Mouse (Mus musculus): ENCODE measurements around the gene Msh5.
"Not testable (repeated sequence)": the region's sequence is repeated elsewhere in the genome, so short reads cannot be mapped to it uniquely, and the experiment has no call there.

The Msh5 gene

DNA sequence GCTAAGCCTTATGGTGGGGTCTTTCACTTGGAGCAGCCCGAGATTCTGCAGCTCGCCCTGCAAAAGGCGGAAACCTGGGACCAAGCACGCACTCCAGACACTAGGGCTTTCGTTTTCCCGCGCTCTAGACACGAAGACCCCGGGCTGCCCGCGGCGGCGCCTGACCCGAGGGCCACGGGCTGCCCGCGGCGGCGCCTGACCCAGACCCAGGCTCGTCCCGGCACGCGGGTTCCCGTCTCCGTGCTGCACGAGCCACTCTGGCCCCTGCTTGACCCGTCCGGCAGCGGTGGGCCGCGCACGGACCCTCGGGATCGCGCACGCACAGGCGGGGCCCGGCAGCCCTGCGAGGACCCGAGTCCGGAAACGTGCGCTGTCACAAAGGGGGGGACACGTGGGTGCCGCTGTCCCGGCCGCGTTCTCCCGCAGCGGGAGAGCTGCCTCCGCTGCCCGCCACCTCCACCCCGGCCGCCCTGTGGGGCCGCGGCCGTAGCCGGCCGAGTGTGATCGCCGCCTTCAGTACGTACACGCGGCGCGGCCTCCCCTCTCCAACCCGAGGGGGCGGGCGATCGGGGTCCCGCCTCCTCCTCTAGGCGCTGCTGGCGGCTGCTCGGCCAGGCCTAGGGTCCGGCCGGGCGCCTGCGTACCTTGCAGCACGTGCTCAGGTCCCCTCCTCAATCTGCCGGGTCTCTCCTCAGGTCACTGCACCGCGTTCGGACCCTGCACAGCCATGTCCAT lies 45.7 kb downstream of the Msh5 start, which contains the start of gene Vars:
Vars (plus strand) TSS at position 271 of the 735 bp plus-strand sequence.
- DNase-seq: peak; percentile 83

DNA sequence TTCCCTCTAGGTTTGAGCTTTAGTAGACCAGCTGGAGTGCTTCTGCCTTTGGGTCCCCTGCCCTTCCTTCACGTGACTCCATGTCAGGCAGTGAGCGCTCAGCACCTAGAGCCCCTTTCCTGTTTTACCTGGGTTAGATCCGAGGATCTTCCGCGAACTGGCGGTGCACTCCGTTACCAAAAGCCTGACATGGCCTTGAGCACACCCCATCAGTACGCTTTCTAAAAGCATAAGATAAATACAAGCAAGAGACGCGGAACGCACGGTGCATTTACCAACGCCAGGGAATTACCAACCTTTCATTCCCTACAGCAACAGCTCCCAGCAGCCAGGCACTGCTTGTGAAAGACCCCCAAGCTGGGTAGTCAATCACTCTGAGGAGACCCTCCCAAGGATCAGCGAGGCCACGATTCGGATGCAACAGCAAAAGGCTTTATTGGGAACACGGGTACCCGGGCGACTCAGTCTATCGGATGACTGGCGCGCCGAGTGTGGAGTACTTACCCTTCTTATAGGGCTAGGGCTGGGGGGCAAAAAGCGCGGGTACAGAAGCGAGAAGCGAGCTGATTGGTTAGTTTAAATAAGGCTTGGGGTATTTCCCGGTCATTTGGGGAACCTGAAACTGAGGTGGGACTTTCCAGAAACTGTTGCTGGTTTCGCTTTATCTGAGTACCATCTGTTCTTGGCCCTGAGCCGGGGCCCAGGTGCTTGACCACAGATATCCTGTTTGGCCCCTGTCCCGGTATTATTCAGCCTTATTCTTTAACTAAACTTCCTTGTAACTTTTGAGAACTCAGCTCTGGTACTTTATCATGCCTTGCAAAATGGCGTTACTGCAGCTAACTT lies 46.5 kb downstream of the Msh5 start:
- DNase-seq: not testable (repeated sequence)

DNA sequence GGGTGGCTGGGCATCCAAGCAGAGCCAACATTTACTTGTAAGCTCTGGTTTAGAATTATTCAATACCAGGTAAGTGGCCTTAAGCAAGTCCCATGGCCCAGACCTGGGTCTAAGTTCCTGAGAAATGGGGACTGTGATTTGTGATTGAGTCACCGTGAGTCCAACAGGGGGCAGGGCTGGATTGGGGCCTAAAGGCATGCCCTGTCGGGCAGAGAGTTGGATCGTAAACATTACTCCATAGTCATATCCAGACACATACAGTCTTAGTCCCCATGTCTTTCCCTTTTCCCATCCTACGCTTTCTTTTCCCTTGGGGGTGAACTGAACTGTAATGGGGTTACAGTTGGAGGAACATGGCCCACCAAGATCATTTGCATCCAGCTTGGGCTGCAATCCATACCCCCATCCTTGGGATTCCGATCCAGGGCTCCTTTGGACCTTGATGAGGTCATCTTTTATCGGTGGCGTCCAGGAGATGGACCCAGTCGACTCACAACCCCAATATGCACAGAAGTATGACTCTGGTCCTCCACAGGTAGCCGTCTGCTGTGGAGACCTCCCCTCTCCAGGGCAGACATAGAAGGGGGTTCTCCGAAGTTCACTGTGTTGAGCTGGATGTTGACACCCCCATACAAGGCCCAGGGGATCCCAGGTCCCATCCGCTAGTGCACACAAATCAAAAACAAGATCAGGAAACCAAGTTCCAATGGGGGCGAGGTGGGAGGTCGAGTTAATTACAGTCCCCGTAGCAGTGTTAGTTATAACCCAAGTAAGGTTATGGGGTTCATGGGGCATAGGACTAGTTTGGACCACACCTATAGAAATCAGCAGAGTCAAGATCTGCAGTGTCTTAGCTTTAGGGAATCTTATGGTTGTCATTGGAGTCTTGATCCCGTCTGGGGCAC lies 47.8 kb downstream of the Msh5 start:
- no peak for DNase-seq

DNA sequence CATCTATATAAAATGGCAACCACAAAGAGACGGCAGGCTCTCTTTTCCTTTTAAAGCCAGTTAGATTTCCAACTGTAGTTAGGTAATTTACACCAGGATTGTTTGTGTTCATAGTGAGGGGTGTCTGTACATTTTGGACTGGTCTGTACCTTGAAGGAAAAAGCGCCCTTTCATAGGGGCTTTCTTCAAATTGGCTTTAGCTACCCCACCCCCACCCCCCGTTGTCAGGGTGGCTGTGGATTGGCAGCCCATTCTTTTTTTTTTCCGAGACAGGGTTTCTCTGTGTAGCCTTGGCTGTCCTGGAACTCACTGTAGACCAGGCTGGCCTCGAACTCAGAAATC lies 49.4 kb downstream of the Msh5 start:
- DNase-seq: no peak

DNA sequence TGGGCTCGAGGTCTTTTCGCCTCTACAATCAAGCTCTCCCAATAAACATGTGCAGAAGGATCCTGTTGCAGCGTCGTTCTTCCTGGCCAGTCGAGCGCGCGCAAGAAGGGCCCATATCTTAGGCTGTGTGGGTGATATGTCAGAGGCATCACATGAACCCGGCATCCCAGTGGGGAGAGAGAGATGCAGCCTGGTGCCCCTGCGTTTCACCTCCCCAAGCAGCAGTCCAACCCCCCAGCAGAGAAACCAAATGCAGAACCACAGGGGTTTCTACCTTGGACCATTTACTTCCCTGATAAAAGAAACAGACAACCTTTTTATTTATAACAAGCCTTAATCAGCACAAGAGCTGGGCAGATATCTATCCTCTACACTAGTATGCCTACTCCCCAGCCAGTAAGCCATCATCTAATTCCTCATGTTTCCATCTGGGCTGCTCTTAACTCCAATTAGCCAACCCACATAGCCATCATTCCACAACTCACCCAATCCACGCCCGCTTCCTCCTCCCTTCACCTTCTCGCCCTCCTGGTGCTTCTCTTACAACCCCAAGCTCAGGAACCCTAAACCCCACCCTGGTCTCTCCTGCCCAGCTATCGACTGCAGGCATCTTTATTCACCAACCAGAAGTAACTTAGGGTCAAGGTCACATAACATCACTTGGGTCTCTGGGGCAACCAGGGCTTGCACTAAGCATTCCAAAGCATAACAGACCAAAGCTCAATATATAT lies 50.0 kb downstream of the Msh5 start:
- DNase-seq: no peak

DNA sequence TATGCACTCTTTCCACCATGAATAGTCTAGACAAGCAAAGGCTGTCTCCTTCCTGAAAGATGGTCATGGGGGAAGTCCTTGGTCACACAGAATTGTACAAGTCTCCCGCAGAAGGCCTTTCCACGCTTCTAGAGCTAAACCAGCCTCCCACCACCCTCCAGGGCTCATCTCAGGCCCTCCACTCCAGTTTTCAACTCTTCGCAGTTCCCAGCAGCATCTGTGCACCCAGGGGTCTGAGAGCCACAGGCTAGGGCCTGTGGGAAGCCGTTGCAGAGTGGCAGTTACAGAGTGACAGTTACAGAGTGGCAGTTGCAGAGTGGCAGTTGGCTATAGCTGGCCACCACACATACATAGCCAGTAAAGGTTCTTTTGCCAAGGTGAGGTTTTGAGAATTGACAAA lies 50.6 kb downstream of the Msh5 start:
- not testable (repeated sequence) for DNase-seq

DNA sequence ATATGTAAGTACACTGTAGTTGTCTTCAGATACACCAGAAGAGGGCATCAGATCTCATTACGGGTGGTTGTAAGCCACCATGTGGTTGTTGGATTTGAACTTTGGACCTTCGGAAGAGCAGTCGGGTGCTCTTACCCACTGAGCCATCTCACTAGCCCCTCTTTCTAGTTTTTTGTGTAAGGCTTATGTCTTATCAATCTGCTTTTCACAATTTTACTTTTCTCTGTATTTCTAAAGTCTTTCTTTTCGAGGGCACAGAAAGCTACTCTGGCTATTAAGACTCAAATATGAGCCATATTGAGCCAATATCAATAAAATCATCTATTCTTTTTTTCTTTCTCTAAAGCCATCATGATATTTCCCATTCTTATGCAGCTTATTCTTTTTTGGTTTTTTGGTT lies 51.4 kb downstream of the Msh5 start:
- not testable (repeated sequence) for DNase-seq

DNA sequence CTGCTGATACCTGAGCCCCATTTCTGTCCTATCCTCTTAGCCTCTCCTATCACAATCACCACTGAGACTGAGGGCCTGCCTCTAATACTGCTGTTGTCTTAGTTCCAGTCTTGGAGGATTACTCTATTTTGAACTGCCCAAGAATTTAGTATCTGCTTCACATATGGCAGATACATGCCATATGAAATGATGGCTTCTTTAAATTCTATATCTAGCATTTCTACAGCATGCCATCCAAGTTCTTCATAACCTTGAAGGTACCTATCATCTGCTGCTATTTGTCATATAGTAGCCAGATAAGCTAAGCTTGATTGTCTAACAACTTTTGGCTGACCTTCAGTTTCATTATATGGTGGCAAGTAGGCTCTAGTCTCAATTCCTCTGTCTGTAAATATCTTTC lies 51.8 kb downstream of the Msh5 start:
- no peak for DNase-seq

DNA sequence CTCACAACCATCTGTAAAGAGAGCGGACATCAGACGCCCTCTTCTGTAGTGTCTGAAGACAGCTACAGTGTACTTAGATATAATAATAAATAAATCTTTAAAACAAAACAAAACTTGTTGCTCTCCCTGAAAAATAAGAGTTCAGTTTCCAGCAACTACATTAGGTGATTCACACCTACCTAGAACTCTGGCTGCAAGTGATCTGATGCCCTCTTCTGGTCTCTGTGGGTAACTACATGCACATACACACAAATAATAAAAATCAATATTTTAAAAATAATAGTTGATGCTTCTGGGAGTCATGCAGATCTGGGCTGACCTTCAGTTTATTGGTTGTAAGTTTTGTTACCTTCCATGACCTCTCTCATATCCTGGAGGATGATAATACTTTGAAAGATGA lies 62.3 kb downstream of the Msh5 start:
- DNase-seq: peak; percentile 2

DNA sequence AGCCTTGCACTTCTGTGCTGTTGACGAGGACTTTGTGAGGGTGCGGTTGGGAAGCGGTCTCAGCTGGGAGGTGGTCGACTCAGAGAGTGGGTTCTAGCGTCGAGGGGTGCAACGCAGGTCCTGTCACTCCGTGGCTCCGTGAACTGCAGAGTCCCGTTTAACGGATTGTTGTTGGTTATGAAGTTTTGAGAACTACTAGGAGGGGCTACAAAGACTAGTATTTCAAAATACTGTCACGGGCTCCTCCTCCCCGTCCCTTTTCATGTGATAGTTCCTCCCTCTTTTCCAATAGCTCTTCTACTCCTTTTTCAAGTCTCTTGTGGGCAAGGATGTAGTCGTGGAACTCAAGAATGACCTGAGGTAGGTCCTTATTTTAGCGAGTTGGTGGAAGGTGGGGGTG lies 64.2 kb downstream of the Msh5 start:
- DNase-seq: no peak

DNA sequence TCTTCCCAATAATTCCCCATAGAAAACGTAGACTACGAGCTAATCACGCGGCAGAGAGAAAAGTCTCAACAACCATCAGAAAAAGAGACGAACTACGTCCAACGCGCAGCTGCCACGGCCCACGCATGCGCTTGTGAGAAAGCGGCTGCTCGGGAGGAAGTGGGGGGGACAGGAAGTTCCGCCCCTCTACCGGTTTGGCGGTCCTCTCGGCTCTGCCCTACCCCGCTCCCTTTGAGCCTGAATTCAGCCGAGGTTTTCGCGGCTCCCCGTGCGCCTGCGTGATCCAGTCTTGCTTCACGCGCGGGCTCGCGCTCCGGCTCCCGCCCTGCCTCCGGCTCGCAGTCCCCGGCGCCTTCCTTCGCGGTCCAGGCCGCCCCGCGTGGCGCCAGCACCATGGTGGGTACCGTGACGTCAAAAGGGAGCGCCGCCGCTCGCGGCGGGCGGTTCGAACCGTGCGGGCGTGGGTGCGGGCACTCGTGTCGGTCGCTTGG lies 64.8 kb downstream of the Msh5 start, which contains the start of gene Lsm2:
Lsm2 (plus strand) TSS at position 173 of the 491 bp plus-strand sequence.
- DNase-seq: peak; percentile 91

DNA sequence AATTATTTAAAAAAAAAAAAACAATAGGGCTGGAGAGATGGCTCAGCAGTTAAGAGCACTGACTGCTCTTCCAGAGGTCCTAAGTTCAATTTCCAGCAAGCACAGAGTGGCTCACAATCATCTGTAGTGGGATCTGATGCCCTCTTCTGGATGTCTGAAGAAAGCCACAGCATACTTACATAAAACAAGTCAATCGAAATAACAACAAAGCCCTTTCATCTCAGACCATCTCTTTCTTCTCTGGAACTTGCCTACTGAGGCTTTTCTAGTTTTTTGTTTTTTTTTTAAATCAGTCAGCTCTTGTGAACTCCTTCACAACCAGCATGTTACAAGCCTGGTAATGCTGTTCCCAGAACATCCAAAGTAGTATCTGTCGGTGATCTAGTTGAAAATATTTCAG lies 65.9 kb downstream of the Msh5 start:
- DNase-seq: peak; percentile 69

DNA sequence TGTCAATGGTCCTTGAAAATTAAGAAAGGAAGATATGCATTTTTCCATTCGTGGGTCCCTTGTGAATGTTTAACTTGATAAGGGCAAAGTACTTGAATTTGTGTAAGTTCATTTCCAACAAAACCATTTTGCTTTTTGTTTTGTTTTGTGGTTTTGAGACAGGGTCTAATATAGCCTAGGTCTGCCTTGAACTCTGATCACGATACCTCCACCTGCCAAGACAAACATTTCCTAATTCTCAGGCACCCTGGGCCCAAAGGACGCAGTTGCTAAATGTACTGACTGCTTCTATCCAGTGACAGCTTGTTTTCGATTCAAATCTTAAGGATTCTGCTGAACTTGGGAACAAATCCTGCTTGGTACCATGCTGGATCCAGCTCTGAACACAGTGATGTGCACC lies 66.9 kb downstream of the Msh5 start:
- DNase-seq: no peak

Data from kidney, adult 11 months (tissue).